In genomic region chr1:62405061-62405460, GRCm38 (mm10) we compare ENCODE assay signal across 29 mouse cellular contexts.
DNase-seq lines count a peak whose midpoint lies in the region; TF ChIP-seq lines count a peak whose summit lies in the region.
"Had no signal": no experiment of that assay in that cellular context is flagged by ENCODE, and none has a peak within 500 bp of the region (broad histone marks: within the 10 kb centered on the region; RNA-seq: fewer than 3 reads in every experiment).

No protein-coding gene starts in this region.

- H3K9ac ChIP-seq in heart, adult 2 months (ENCODE audit: low read depth, low read length) = no peak overlapping the region
- H3K9ac ChIP-seq: forebrain, embryonic 15.5 days; heart, embryonic 13.5 days; hindbrain, embryonic 14.5 days; limb, embryonic 12.5 days; lung, embryonic 15.5 days; midbrain, embryonic 12.5 days; neural tube, embryonic 12.5 days had no signal

- no peak for TF ChIP-seq POLR2A in heart, adult 2 months (IDR thresholded peaks at IDR 0.05; ENCODE audit: insufficient read depth, low read depth, low read length)

- intact Hi-C loops in heart, adult 2 months (cut with DNase I) = loop anchor here (10.0 kb wide), 1 partner anchor 1260 kb away; no protein-coding TSS in a partner anchor
- intact Hi-C loops in heart, postnatal 25 days (cut with DNase I) = loop anchor here (5.0 kb wide), 1 partner anchor 292 kb away; no protein-coding TSS in a partner anchor

- H3K4me1 ChIP-seq in heart, adult 2 months (ENCODE audit: control insufficient read depth, insufficient read depth, low read length) = peaks cover 2% of the 10 kb centered on the region; the same call in 1 of the 2 replicates
- peaks cover 18% of the 10 kb centered on the region for H3K4me1 ChIP-seq in embryonic facial prominence, embryonic 10.5 days
- H3K4me1 ChIP-seq: forebrain, embryonic 15.5 days; megakaryocyte, embryonic 14.5 days; midbrain, embryonic 12.5 days; neural tube, embryonic 12.5 days had no signal

- H3K79me2 ChIP-seq in heart, adult 2 months (replicated peaks; ENCODE audit: control insufficient read depth, insufficient read depth, low read length) = no peaks in the 10 kb centered on the region

- no peak overlapping the region for H3K27ac ChIP-seq in heart, adult 2 months
- peak overlapping the region; percentile 5; the same call in 1 of the 2 replicates for H3K27ac ChIP-seq in embryonic facial prominence, embryonic 10.5 days (replicated peaks)
- H3K27ac ChIP-seq: forebrain, embryonic 10.5 days; forebrain, embryonic 15.5 days; heart, embryonic 13.5 days; hindbrain, embryonic 14.5 days; left cerebral cortex, adult 2 months; limb, embryonic 12.5 days; lung, embryonic 15.5 days; midbrain, embryonic 12.5 days; neural tube, embryonic 12.5 days had no signal

- no peaks in the 10 kb centered on the region for H3K9me3 ChIP-seq in embryonic facial prominence, embryonic 10.5 days
- H3K9me3 ChIP-seq: forebrain, embryonic 10.5 days; forebrain, embryonic 15.5 days; heart, embryonic 13.5 days; limb, embryonic 12.5 days; lung, embryonic 15.5 days; midbrain, embryonic 12.5 days; neural tube, embryonic 12.5 days had no signal

- no peak for TF ChIP-seq EP300 in heart, adult 2 months (IDR thresholded peaks at IDR 0.05; ENCODE audit: insufficient read depth, low read depth, low read length)

- H3K4me3 ChIP-seq in heart, adult 2 months = no peak overlapping the region
- H3K4me3 ChIP-seq in embryonic facial prominence, embryonic 10.5 days = no peak overlapping the region
- H3K4me3 ChIP-seq: forebrain, embryonic 10.5 days; forebrain, embryonic 15.5 days; heart, embryonic 13.5 days; left cerebral cortex, adult 2 months; limb, embryonic 12.5 days; lung, embryonic 15.5 days; megakaryocyte, embryonic 14.5 days; midbrain, embryonic 12.5 days; myocyte; neural tube, embryonic 12.5 days had no signal

- H3K27me3 ChIP-seq in heart, adult 2 months (ENCODE audit: control insufficient read depth, insufficient read depth, low read length) = no peaks in the 10 kb centered on the region
- H3K27me3 ChIP-seq in embryonic facial prominence, embryonic 10.5 days (replicated peaks; ENCODE audit: low read depth, poor library complexity, severe bottlenecking) = peaks cover 4% of the 10 kb centered on the region; the same call in 1 of the 2 replicates
- H3K27me3 ChIP-seq: forebrain, embryonic 15.5 days; heart, embryonic 13.5 days; limb, embryonic 12.5 days; lung, embryonic 15.5 days; megakaryocyte, embryonic 14.5 days; midbrain, embryonic 12.5 days; neural tube, embryonic 12.5 days had no signal

- peak in 1 of 2 experiments; percentile 28 for DNase-seq in heart, adult 2 months
- no peak for DNase-seq in heart, postnatal 25 days (ENCODE audit: low spot score)
- no peak for DNase-seq in embryonic facial prominence, embryonic 10.5 days (ENCODE audit: low spot score)
- DNase-seq in heart, adult 9 months (ENCODE audit: low spot score in 2 of 2) = peak; percentile 23 to 51
- DNase-seq in skeletal muscle tissue, adult 2 months (ENCODE audit: low read depth, low spot score) = peak; percentile 7
- DNase-seq in ovary, postnatal 10 days (ENCODE audit: low spot score) = no peak
- DNase-seq in spleen, postnatal 36 days (ENCODE audit: low spot score in 2 of 2) = no peak
- DNase-seq: adrenal gland, adult 2 months; adrenal gland, postnatal 36 days; B cell, adult 2 months; cerebellum, adult 2 months; cerebellum, postnatal 14 days; gastrocnemius, postnatal 10 days; kidney, postnatal 14 days; layer of hippocampus, adult 9-11 months; lung, postnatal 4 days; right cerebral cortex, postnatal 4 days; thymus, postnatal 14 days had no signal

- H3K36me3 ChIP-seq in heart, adult 2 months (ENCODE audit: control insufficient read depth, insufficient read depth, low read length) = no peaks in the 10 kb centered on the region
- no peaks in the 10 kb centered on the region for H3K36me3 ChIP-seq in embryonic facial prominence, embryonic 10.5 days (replicated peaks)
- H3K36me3 ChIP-seq: forebrain, embryonic 10.5 days; forebrain, embryonic 15.5 days; heart, embryonic 13.5 days; limb, embryonic 12.5 days; lung, embryonic 15.5 days; midbrain, embryonic 12.5 days; neural tube, embryonic 12.5 days had no signal

- 38% methylated on average over 8 of the region's 8 CpGs for WGBS in heart, adult 2 months
- WGBS in embryonic facial prominence, embryonic 10.5 days = 40% methylated on average over 8 of the region's 8 CpGs

- TF ChIP-seq CTCF in heart, adult 2 months (IDR thresholded peaks at IDR 0.05) = peak; percentile 25; the same call in 1 of the 2 replicates

Comparison
In these comparisons a context has a peak if more than half of its experiments do, and no peak if none do; other contexts are left out.
1. DNase-seq: peak in heart, adult 9 months (2 of 2) and skeletal muscle tissue, adult 2 months (single experiment); none in heart, postnatal 25 days (single experiment), embryonic facial prominence, embryonic 10.5 days (single experiment), ovary, postnatal 10 days (single experiment) and spleen, postnatal 36 days (0 of 2).